Mouse (Mus musculus) adrenal gland, adult (tissue): Measurements from ENCODE around the gene Olfr935.

ENCODE experiments used
- DNase-seq, 2 experiments: peaks; one replicate each; pipeline ENCODE4 v3.0.0; 2022 to 2023; ENCODE audit warnings: low spot score in 1 of 2; ENCODE audit not compliant: inconsistent age in 2 of 2

Gene Olfr935

GRCm38 (mm10) chr9:38999583-38999982 lies at the start of gene Olfr935:
TSS of gene Olfr935 (minus strand) at chr9:38999683.
- DNase-seq: no peak

GRCm38 (mm10) chr9:39023277-39023676 lies 23.8 kb upstream of the Olfr935 start, which contains the start of gene Olfr146:
TSS of gene Olfr146 (minus strand) at chr9:39023377.
- DNase-seq: no peak

GRCm38 (mm10) chr9:38988215-38988614 lies 11.3 kb downstream of the Olfr935 start, which contains the start of gene Olfr934:
TSS of gene Olfr934 (minus strand) at chr9:38988315.
- DNase-seq: no peak

- no peak for DNase-seq
Observed at GRCm38 (mm10) chr9:38972013-38972412, 27.5 kb downstream of the Olfr935 start, which contains the start of gene Olfr933. TSS of gene Olfr933 (plus strand) at chr9:38972313.

- no peak for DNase-seq
Observed at GRCm38 (mm10) chr9:38954124-38954416, 45.4 kb downstream of the Olfr935 start.

GRCm38 (mm10) chr9:38953401-38954123 lies 45.9 kb downstream of the Olfr935 start:
- peak; percentile 61 to 92 for DNase-seq
